Mouse (Mus musculus) heart, embryonic 16.5 days (tissue): Measurements from ENCODE around the gene Dnah6. TPM values are rescaled to one million over a fixed set of nuclear protein-coding genes. Genes with fewer than 3 reads are reported as not detected.
A peak's percentile ranks its signal among the peaks of the same experiment; 100 is the strongest.

Experiments used
- ATAC-seq: fragments of 200-750 bp; cut with Nextera tagmentation; replicated peaks from 2 replicates; pipeline ENCODE4 v1.8.0; 2017; ENCODE audit warnings: moderate number of reproducible peaks; ENCODE audit not compliant: insufficient read depth, low FRiP score; ENCODE audit errors: extremely low read depth
- H3K27ac ChIP-seq: fragments of 300-500 bp; sonication (generic); 2 replicates; pipeline ENCODE4 v1.5.1; 2014; ENCODE audit warnings: mild to moderate bottlenecking, low read length, control low read depth, moderate library complexity
- H3K27me3 ChIP-seq: fragments of 300-500 bp; sonication (generic); 2 replicates; pipeline ENCODE4 v1.6.1; 2014; ENCODE audit warnings: low read length, mixed read lengths; ENCODE audit not compliant: control insufficient read depth, insufficient read depth
- H3K36me3 ChIP-seq: fragments of 300-500 bp; sonication (generic); 2 replicates; pipeline ENCODE4 v1.6.1; 2014; ENCODE audit not compliant: control insufficient read depth, insufficient read depth
- H3K4me1 ChIP-seq: fragments of 300-500 bp; sonication (generic); 2 replicates; pipeline ENCODE4 v1.6.1; 2014; ENCODE audit warnings: low read length, mixed read lengths; ENCODE audit not compliant: control insufficient read depth, insufficient read depth
- H3K4me2 ChIP-seq: fragments of 300-500 bp; sonication (generic); 2 replicates; pipeline ENCODE4 v1.6.1; 2014; ENCODE audit warnings: low read depth, mild to moderate bottlenecking, control low read depth, low read length
- H3K4me3 ChIP-seq: fragments of 300-500 bp; sonication (generic); 2 replicates; pipeline ENCODE4 v1.5.1; 2014; ENCODE audit warnings: mild to moderate bottlenecking, control low read depth, low read length
- H3K9ac ChIP-seq: fragments of 300-500 bp; sonication (generic); 2 replicates; pipeline ENCODE4 v1.6.1; 2014; ENCODE audit warnings: low read length, control low read depth
- H3K9me3 ChIP-seq: fragments of 300-500 bp; sonication (generic); replicated peaks from 2 replicates; pipeline ENCODE4 v1.6.1; 2016; ENCODE audit warnings: low read length; ENCODE audit not compliant: control insufficient read depth
- WGBS: fragments of 180-500 bp; shearing (Covaris S2); extraction: QIAGEN DNeasy Blood & Tissue Kit; methylation state at CpG from one replicate; pipeline ENCODE4 v1.1.7; 2014; 5-methylcytosine and 5-hydroxymethylcytosine counted together
- polyA plus RNA-seq: library from polyadenylated mRNA; unstranded; fragments of >200 nt; fragmentation: Nextera tagmentation; extraction: Ambion mirVana; gene quantifications from 2 replicates; pipeline ENCODE4 v1.2.1, GENCODE M21; 2015

The Dnah6 gene
- polyA plus RNA-seq, 1 experiment from 2014 or later: 0.12 TPM

DNA sequence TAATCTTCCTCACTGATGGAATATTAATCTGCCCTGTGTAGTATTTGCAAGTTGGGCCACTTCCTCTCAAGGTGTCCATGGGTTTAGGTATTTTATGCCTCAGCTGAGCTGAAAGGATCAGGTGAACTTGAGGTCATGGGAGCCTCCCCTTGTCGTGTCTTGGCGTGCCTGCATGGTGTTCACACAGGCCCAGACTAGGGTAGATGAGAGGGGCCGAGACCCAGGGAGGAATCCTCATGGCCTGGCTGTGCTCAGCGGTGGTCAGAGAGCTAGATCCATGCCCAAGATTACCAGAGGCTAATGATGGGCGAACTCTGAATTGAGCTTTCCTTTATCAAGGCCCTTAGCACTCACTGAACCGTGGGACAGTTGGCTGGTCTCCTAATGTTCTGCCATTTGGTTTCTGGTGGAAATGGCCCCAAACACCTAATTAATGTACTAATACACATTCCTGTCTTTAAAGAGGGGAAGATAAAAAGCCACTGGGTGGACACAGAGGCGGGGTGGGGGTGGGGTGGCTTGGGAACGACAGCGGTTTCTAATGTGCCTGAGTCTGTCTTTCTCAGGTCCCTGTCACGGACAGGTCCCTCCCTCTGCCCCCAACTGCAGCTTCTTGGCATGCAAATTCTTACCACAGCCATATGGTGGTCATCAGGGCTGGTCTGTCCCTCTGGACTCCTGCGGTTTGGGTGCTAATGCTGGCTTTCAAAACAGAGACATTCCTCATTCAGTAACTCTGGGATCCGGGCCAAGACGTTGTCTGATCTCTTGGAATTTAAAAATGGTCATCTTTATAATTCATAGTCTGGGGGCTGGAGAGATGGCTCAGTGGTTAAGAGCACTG, 206.9 kb downstream of the Dnah6 start:
- H3K36me3 ChIP-seq: no peaks in the 10 kb centered on the region
- ATAC-seq: no peak
- H3K4me1 ChIP-seq: peaks cover 7% of the 10 kb centered on the region; the same call in 1 of the 2 replicates
- no peaks in the 10 kb centered on the region for H3K9me3 ChIP-seq
- no peaks in the 10 kb centered on the region for H3K27me3 ChIP-seq
- 49% methylated on average over 13 of the region's 13 CpGs for WGBS
- no peak overlapping the region for H3K27ac ChIP-seq
- no peak overlapping the region for H3K4me3 ChIP-seq
- no peak overlapping the region for H3K4me2 ChIP-seq
- no peak overlapping the region for H3K9ac ChIP-seq

DNA sequence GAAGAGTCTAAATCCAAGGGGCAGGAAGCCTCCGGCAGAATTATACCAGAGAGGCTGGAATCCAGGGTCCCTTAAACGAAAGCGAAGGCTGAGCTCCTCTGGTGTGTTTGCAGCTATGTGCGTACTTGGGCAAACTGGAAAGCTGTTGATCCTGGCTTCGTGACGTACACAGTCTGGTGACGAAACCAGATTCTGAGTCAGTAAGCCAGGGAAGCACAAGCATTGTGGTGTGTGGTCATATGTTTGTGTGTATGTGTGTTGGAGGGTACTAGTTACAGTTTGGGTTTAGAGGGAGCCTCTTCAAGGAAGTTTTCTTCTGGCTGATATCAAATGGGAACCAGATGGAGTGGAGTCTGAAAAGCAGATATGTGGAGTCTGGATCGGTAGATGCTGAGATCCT, 208.5 kb downstream of the Dnah6 start:
- H3K9me3 ChIP-seq: no peaks in the 10 kb centered on the region
- 73% methylated on average over 8 of the region's 8 CpGs for WGBS
- H3K4me1 ChIP-seq: peaks cover 7% of the 10 kb centered on the region; the same call in 1 of the 2 replicates
- H3K27me3 ChIP-seq: no peaks in the 10 kb centered on the region
- H3K9ac ChIP-seq: no peak overlapping the region
- H3K4me2 ChIP-seq: no peak overlapping the region
- no peak for ATAC-seq
- H3K4me3 ChIP-seq: no peak overlapping the region
- no peak overlapping the region for H3K27ac ChIP-seq
- H3K36me3 ChIP-seq: no peaks in the 10 kb centered on the region

DNA sequence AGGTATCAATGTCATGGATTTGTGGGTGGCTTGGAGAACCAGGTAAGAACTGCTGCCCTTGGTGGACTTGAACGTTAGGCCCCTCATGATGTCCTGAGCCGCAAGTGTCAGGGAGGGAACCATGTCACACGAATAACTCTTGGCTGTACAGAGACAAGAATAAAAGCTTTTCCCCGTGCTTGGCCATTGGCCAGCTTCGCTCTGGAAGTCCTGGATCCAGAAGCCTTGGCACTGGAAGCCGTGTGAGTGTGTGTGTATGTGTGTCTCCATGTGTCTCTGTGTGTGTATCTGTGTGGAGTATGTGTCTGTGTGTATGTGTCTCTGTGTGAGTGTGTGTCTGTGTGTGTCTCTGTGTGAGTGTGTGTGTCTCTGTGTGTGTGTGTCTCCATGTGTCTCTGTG, 209.6 kb downstream of the Dnah6 start:
- Histone ChIP-seq H3K4me3 (no peak overlapping the region), H3K9me3 (no peaks in the 10 kb centered on the region), H3K9ac (no peak overlapping the region), H3K36me3 (no peaks in the 10 kb centered on the region), H3K4me2 (no peak overlapping the region), H3K27me3 (no peaks in the 10 kb centered on the region), H3K27ac (no peak overlapping the region), H3K4me1 (peaks cover 7% of the 10 kb centered on the region; the same call in 1 of the 2 replicates)
- ATAC-seq: peak; percentile 35; the same call in 1 of the 2 replicates
- 25% methylated on average over 6 of the region's 6 CpGs for WGBS

DNA sequence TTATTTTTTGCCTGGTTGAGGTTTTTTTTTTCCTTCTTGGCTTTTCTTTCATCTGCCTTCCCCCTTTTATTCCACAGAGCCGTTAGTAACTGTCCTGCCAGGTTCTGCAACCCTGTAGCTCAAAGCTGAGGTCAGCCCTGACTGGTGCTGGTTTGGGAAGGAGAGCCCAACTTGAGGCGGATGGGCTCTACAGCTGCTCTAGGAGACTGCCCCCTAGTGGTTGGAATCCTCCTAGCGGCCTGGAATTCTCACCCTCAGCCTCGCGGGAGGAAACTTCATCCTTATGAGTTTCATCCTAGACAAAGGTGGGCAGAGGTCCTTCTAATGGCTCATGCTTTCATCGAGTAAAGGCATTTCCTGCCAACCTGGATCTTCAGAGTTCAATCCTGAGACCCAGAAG, 211.4 kb downstream of the Dnah6 start:
- Histone ChIP-seq H3K9me3 (no peaks in the 10 kb centered on the region), H3K36me3 (no peaks in the 10 kb centered on the region), H3K27ac (no peak overlapping the region), H3K9ac (no peak overlapping the region), H3K4me1 (peaks cover 7% of the 10 kb centered on the region; the same call in 1 of the 2 replicates), H3K27me3 (no peaks in the 10 kb centered on the region), H3K4me2 (no peak overlapping the region), H3K4me3 (no peak overlapping the region)
- ATAC-seq: no peak
- 39% methylated on average over 6 of the region's 6 CpGs for WGBS

DNA sequence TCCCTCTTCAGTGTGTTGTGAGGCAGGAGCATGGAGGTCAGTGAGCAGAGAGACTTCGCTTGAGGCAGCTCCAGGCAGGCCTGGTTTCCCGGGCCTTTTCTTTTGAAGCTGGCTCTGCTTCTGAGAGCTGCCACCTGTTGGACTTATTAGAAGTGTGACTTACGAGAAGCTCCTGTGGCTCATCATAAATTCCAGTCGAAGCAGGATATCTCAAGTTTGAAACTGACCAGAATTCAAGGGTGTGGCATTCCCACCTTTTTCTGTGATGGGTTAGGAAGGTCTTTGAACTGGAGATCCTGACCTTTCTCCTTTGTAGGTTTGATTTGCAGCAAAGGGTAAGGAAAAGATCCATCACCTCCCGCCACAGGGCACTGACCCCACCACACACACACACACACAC, 217.8 kb downstream of the Dnah6 start:
- no peak overlapping the region for H3K27ac ChIP-seq
- H3K27me3 ChIP-seq: no peaks in the 10 kb centered on the region
- no peaks in the 10 kb centered on the region for H3K36me3 ChIP-seq
- no peaks in the 10 kb centered on the region for H3K4me1 ChIP-seq
- H3K4me3 ChIP-seq: no peak overlapping the region
- 70% methylated on average over 5 of the region's 5 CpGs for WGBS
- no peaks in the 10 kb centered on the region for H3K9me3 ChIP-seq
- no peak overlapping the region for H3K4me2 ChIP-seq
- no peak for ATAC-seq
- H3K9ac ChIP-seq: no peak overlapping the region

DNA sequence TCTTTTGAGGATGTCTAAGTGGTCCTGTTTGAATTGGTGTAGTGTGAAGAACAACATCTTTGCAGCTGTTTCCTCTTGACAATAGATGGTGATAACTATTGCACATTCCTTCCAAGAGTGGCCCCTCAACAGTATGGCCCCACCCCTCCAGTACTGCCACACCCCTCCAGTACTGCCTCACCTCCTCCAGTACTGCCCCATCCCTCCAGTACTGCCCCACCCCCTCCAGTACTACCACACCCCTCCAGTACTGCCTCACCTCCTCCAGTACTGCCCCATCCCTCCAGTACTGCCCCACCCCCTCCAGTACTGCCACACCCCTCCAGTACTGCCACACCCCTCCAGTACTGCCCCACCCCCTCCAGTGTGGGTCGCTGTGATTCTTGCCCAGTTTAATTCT, 219.1 kb downstream of the Dnah6 start:
- no peak overlapping the region for H3K9ac ChIP-seq
- H3K4me3 ChIP-seq: no peak overlapping the region
- H3K9me3 ChIP-seq: no peaks in the 10 kb centered on the region
- H3K27ac ChIP-seq: no peak overlapping the region
- no peaks in the 10 kb centered on the region for H3K36me3 ChIP-seq
- H3K27me3 ChIP-seq: no peaks in the 10 kb centered on the region
- no peaks in the 10 kb centered on the region for H3K4me1 ChIP-seq
- H3K4me2 ChIP-seq: no peak overlapping the region
- WGBS: 58% methylated on average over 1 of the region's 1 CpGs
- ATAC-seq: no peak; the same call in 1 of the 2 replicates

DNA sequence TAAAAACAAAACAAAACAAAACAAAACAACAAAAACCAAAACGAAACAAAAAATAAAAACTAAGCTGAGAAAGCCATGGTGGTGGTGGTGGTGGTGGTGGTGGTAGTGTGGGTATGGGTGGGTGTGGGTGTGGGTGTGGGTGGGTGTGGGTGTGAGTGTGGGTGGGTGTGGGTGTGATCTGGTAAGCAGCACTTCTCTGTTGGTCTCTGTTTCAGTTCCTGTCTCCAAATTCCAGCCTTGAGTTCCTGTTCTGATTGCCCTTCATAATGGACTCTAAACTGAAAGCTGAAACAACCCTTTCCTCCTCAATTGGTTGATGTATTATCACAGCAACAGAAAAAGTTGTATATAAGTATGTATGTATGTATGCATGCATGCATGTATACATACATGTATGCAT, 222.6 kb downstream of the Dnah6 start:
- no peaks in the 10 kb centered on the region for H3K4me1 ChIP-seq
- 95% methylated on average over 1 of the region's 1 CpGs for WGBS
- H3K4me2 ChIP-seq: no peak overlapping the region
- no peaks in the 10 kb centered on the region for H3K36me3 ChIP-seq
- no peak for ATAC-seq
- H3K4me3 ChIP-seq: no peak overlapping the region
- H3K9ac ChIP-seq: no peak overlapping the region
- no peaks in the 10 kb centered on the region for H3K9me3 ChIP-seq
- no peak overlapping the region for H3K27ac ChIP-seq
- H3K27me3 ChIP-seq: no peaks in the 10 kb centered on the region

DNA sequence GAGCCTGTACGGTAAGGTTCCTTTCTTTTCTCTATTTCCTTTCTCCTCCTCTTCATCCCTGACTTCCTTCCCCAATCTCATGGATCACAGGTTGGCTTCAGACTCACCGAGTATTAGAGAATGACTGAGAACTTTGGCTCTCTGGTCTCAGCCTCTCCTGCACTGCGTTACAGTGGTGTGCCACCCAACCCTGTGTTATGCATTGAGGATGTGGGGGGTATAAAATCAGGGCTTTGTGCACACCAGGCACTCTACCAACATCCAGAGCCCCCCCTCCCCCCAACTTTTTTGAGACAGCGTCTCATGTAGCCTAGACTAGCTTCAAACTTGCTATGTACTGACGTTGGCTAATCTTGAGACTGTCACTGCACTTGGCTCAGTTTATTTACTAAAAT, 227.8 kb downstream of the Dnah6 start:
- Histone ChIP-seq H3K9ac (no peak overlapping the region), H3K27ac (no peak overlapping the region), H3K4me2 (no peak overlapping the region), H3K27me3 (no peaks in the 10 kb centered on the region), H3K9me3 (no peaks in the 10 kb centered on the region), H3K4me3 (no peak overlapping the region), H3K36me3 (no peaks in the 10 kb centered on the region), H3K4me1 (peaks cover 3% of the 10 kb centered on the region)
- ATAC-seq: no peak
- 62% methylated on average over 5 of the region's 5 CpGs for whole genome bisulfite sequencing

DNA sequence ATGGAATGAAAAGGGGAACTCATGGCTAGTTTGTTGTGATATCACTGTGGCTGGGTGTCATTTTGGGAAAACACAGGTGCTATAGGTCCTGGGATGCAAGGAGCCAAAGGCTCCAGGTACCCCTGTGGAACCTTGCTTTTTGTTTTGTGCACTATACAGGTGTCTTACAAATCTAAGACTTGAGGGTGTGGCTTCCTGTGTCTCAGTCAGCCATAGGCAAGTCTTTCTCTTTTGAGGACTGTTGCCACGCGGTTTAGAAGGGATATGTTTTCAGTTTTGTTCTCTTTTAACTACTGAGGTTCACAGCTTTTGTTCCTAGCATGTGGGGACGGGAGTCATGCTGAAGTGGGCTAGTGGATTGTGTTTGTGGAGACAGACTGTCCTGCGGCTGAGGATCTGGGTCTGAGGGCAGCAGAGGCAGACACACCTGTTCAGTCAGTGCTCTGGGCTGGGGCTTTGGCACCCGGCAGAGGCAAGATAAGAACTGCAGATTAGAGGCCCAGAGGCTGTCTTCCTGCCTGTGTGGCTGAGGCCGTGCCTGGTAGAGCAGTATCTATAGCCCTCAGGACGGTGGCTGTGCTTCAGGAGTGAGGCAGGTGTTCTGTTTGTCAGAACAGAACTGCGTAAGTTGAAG, 228.3 kb downstream of the Dnah6 start:
- Histone ChIP-seq H3K9me3 (no peaks in the 10 kb centered on the region), H3K27me3 (no peaks in the 10 kb centered on the region), H3K27ac (no peak overlapping the region), H3K4me1 (peaks cover 4% of the 10 kb centered on the region), H3K36me3 (no peaks in the 10 kb centered on the region), H3K9ac (no peak overlapping the region), H3K4me3 (no peak overlapping the region), H3K4me2 (no peak overlapping the region)
- peak; percentile 76 for ATAC-seq
- WGBS: 45% methylated on average over 8 of the region's 8 CpGs
